Mouse (Mus musculus) kidney, embryonic 14.5 days (tissue): ENCODE measurements at regions not wholly inside any gene's neighbourhood (a gene's known extent, or its start where the extent isn't known, plus 50 kb on each side); places are given as distances from the start of the nearest gene placed in this dataset.
A peak's percentile ranks its signal among the peaks of the same experiment; 100 is the strongest.
"Not testable (repeated sequence)": the region's sequence is repeated elsewhere in the genome, so short reads cannot be mapped to it uniquely, and the experiment has no call there.

Experiments used
- ATAC-seq: fragments of 200-750 bp; cut with Nextera tagmentation; 2 replicates; pipeline ENCODE4 v1.8.0; 2017; ENCODE audit warnings: moderate number of reproducible peaks, mild to moderate bottlenecking, moderate TSS enrichment, moderate library complexity; ENCODE audit not compliant: low FRiP score, low TSS enrichment
- H3K27ac ChIP-seq: fragments of 300-500 bp; sonication (generic); 2 replicates; pipeline ENCODE4 v1.5.1; 2014; ENCODE audit warnings: low read depth, mild to moderate bottlenecking, low read length, moderate library complexity, mixed read lengths
- H3K27me3 ChIP-seq: fragments of 300-500 bp; sonication (generic); 2 replicates; pipeline ENCODE4 v1.6.1; 2014; ENCODE audit warnings: mild to moderate bottlenecking, low read length; ENCODE audit not compliant: control insufficient read depth, insufficient read depth
- H3K36me3 ChIP-seq: fragments of 300-500 bp; sonication (generic); 2 replicates; pipeline ENCODE4 v1.6.1; 2014; ENCODE audit warnings: low read length, mixed read lengths; ENCODE audit not compliant: control insufficient read depth, insufficient read depth
- H3K4me1 ChIP-seq: fragments of 300-500 bp; sonication (generic); 2 replicates; pipeline ENCODE4 v1.6.1; 2014; ENCODE audit warnings: low read length, mixed read lengths; ENCODE audit not compliant: control insufficient read depth, insufficient read depth
- H3K4me2 ChIP-seq: fragments of 300-500 bp; sonication (generic); replicated peaks from 2 replicates; pipeline ENCODE4 v1.6.1; 2014; ENCODE audit warnings: low read depth, mild to moderate bottlenecking, low read length
- H3K4me3 ChIP-seq: fragments of 300-500 bp; sonication (generic); 2 replicates; pipeline ENCODE4 v1.5.1; 2014; ENCODE audit warnings: mild to moderate bottlenecking, low read length
- H3K9ac ChIP-seq: fragments of 300-500 bp; sonication (generic); 2 replicates; pipeline ENCODE4 v1.6.1; 2014; ENCODE audit warnings: low read depth, mild to moderate bottlenecking, low read length, moderate library complexity
- H3K9me3 ChIP-seq: fragments of 300-500 bp; sonication (generic); 2 replicates; pipeline ENCODE4 v1.6.1; 2016; ENCODE audit warnings: low read length; ENCODE audit not compliant: control insufficient read depth
- WGBS: fragments of 180-500 bp; shearing (Covaris S2); extraction: QIAGEN DNeasy Blood & Tissue Kit; methylation state at CpG from one replicate; pipeline ENCODE4 v1.1.7; 2014; 5-methylcytosine and 5-hydroxymethylcytosine counted together

DNA sequence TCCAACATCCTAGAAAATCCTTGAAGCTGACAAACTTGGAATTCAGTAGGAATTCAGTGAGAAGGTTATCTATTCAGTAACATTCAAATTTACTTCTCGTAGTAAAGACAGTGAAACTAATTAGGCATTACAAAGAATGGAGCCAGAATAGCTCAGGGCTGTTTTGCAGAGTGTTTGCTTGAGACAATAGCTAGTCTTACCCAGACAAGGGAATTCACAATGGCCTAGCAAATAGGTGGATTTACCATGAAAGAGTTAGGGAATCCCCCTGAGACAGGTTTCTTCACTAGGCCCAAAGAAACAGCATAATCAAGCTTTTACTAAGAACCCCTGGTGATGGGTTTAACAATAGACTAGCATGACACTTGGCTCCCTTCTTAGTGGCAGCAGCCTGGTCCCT lies 699.2 kb upstream of the Dmd start:
- H3K36me3 ChIP-seq, ATAC-seq, H3K4me2 ChIP-seq, H3K27ac ChIP-seq, H3K4me1 ChIP-seq, H3K27me3 ChIP-seq, H3K4me3 ChIP-seq, H3K9me3 ChIP-seq, H3K9ac ChIP-seq: not testable (repeated sequence)
- WGBS = 63% methylated on average over 1 of the region's 1 CpGs

GRCm38 (mm10) chrX:82282376-82282775 lies 666.3 kb upstream of the Dmd start:
- H3K4me2 ChIP-seq, H3K9me3 ChIP-seq, H3K9ac ChIP-seq, H3K27ac ChIP-seq, H3K4me3 ChIP-seq, H3K27me3 ChIP-seq, ATAC-seq, H3K36me3 ChIP-seq, H3K4me1 ChIP-seq: not testable (repeated sequence)
- 70% methylated on average over 4 of the region's 4 CpGs for WGBS

- no peaks in the 10 kb centered on the region for H3K4me1 ChIP-seq
- H3K9ac ChIP-seq = no peak overlapping the region
- no peaks in the 10 kb centered on the region for H3K9me3 ChIP-seq
- H3K4me2 ChIP-seq = peak overlapping the region; percentile 39
- no peak overlapping the region for H3K27ac ChIP-seq
- no peak for ATAC-seq
- no peaks in the 10 kb centered on the region for H3K36me3 ChIP-seq
- peak overlapping the region; percentile 22 for H3K4me3 ChIP-seq
- no peaks in the 10 kb centered on the region for H3K27me3 ChIP-seq
- 27% methylated on average over 18 of the region's 18 CpGs for WGBS
Measured at GRCm38 (mm10) chrX:82310764-82311492, 637.7 kb upstream of the Dmd start.
